Mouse (Mus musculus): Measurements from ENCODE around the gene Tmem128. TPM values are rescaled to one million over a fixed set of nuclear protein-coding genes. Genes with fewer than 3 reads are reported as not detected.

The Tmem128 gene
- polyA plus RNA-seq, 1 experiment from 2014 or later: 47.4 TPM

DNA sequence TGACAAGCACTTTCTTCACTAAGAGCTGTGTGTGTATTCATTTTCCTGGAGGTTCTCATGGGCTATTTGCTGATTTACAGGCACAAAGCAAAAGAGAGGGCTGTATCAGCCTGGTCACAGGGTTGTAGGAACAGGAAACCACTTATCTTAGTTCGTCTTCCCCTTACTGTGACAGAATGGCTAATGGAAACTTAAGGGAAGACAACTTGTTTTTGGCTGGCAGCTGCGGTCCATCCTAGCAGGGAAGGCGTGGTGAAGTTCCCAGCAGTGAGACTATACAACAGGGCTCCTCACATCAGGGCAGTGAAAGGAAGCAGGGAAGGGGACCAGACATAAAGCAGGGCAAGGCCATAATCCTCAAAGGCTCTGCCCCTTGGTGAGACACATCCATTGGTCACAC lies 4.3 kb upstream of the Tmem128 start:
- ATAC-seq (ENCODE audit: extremely low read depth, insufficient number of reproducible peaks, low FRiP score, low TSS enrichment): no peak
- Histone ChIP-seq H3K36me3 (no peaks in the 10 kb centered on the region), H3K4me3 (no peak overlapping the region), H3K9ac (no peak overlapping the region), H3K27ac (replicated peaks) (peak overlapping the region; percentile 63), H3K4me2 (no peak overlapping the region), H3K27me3 (replicated peaks) (peaks cover 11% of the 10 kb centered on the region; the same call in 1 of the 2 replicates), H3K9me3 (0 out of 2 replicates have a peak, but pooled peaks cover 3% of the 10 kb centered on the region), H3K4me1 (peaks cover 2% of the 10 kb centered on the region)
- 46% methylated on average over 3 of the region's 3 CpGs for WGBS

DNA sequence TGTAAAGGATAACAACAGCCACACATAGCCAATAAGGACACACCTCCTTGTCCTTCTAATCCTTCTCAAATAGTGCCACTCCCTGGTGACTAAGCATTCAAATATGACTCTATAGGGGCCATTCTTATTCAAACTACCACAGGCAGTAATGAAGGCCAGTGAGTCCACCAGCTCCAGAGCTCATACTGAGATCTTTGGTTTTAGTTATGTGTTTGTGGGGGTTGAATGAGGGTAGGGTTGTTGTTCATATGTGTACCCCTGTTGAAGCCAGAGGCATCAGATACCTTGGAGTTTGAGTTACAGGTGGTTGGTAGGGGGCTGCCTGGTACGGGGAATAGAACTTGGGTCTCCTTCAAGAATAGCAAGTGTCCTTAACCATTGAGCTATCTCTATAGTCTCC lies 3.4 kb upstream of the Tmem128 start:
- no peak overlapping the region for H3K4me3 ChIP-seq
- no peak overlapping the region for H3K4me2 ChIP-seq
- 0 out of 2 replicates have a peak, but pooled peaks cover 3% of the 10 kb centered on the region for H3K9me3 ChIP-seq
- WGBS: 72% methylated on average over 1 of the region's 1 CpGs
- H3K27me3 ChIP-seq (replicated peaks): peaks cover 11% of the 10 kb centered on the region; the same call in 1 of the 2 replicates
- no peak overlapping the region for H3K27ac ChIP-seq (replicated peaks)
- H3K36me3 ChIP-seq: no peaks in the 10 kb centered on the region
- no peak for ATAC-seq (ENCODE audit: extremely low read depth, insufficient number of reproducible peaks, low FRiP score, low TSS enrichment)
- H3K4me1 ChIP-seq: peaks cover 10% of the 10 kb centered on the region
- H3K9ac ChIP-seq: no peak overlapping the region

DNA sequence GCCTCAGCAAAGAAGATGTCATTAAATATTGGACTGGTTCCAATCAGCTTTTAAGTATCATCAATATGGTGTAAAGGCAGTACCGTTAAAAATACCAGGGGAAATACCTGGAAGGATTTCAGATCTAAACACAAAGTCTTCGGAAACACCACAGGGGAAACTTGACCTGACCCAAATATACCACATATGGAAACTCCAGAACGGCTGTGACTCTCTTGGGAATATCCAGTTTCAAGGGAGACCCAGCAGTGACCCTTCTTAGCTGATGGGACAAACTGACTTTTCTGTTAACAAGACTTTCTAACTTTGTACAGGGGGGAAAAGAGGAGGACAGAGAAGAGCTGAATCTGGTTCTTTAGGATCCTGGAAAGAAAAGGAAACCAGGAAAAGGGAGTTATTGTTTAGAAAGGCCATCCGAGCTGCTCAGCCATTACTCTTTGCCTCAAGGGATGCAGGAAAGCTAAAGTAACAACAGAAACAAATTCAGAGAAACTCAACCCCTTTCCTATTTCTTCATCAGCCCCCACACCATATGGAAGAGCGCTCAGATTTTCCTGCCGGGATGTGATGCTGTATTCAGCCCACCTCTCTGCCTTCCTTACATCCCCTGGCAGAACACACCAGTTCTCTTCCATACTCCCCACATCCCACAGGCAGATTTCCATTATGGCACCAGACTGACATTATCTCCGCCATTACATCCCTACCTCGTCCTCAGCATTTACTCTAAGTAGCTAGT lies 1.8 kb upstream of the Tmem128 start:
- H3K27ac ChIP-seq (replicated peaks): no peak overlapping the region
- no peak overlapping the region for H3K4me3 ChIP-seq
- H3K9ac ChIP-seq: no peak overlapping the region
- H3K36me3 ChIP-seq: peaks cover 16% of the 10 kb centered on the region
- ATAC-seq (ENCODE audit: extremely low read depth, insufficient number of reproducible peaks, low FRiP score, low TSS enrichment): no peak
- peaks cover 11% of the 10 kb centered on the region; the same call in 1 of the 2 replicates for H3K27me3 ChIP-seq (replicated peaks)
- 76% methylated on average over 8 of the region's 8 CpGs for WGBS
- 0 out of 2 replicates have a peak, but pooled peaks cover 3% of the 10 kb centered on the region for H3K9me3 ChIP-seq
- peaks cover 10% of the 10 kb centered on the region for H3K4me1 ChIP-seq
- H3K4me2 ChIP-seq: no peak overlapping the region

DNA sequence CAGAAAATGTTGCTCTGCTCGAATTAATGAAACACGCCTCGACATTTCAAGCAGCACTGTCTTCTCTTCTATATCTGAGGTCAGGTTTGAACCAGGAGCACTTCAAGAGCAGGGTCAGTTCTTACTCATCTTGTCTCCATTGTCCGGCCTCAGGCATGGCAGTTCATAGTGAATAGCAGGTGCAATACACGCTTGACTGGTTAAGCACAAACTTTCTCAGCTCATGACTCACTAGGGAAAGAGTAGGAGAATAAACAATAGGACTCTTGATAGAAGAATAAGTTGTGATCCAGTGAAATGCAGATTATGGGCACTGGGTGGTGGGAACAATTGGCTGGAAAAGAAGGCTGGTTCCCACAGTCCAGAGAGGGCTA lies 1.2 kb upstream of the Tmem128 start:
- no peak overlapping the region for H3K4me2 ChIP-seq
- H3K9me3 ChIP-seq: 0 out of 2 replicates have a peak, but pooled peaks cover 3% of the 10 kb centered on the region
- peaks cover 10% of the 10 kb centered on the region for H3K4me1 ChIP-seq
- peaks cover 11% of the 10 kb centered on the region; the same call in 1 of the 2 replicates for H3K27me3 ChIP-seq (replicated peaks)
- H3K4me3 ChIP-seq: no peak overlapping the region
- H3K36me3 ChIP-seq: peaks cover 21% of the 10 kb centered on the region
- no peak overlapping the region for H3K9ac ChIP-seq
- ATAC-seq (ENCODE audit: extremely low read depth, insufficient number of reproducible peaks, low FRiP score, low TSS enrichment): no peak
- H3K27ac ChIP-seq (replicated peaks): no peak overlapping the region
- WGBS: 75% methylated on average over 5 of the region's 5 CpGs

- peak overlapping the region; percentile 92 for H3K27ac ChIP-seq (replicated peaks)
- peaks cover 11% of the 10 kb centered on the region; the same call in 1 of the 2 replicates for H3K27me3 ChIP-seq (replicated peaks)
- no peak for ATAC-seq (ENCODE audit: extremely low read depth, insufficient number of reproducible peaks, low FRiP score, low TSS enrichment)
- H3K4me2 ChIP-seq: peak overlapping the region; percentile 90
- peaks cover 10% of the 10 kb centered on the region for H3K4me1 ChIP-seq
- 0 out of 2 replicates have a peak, but pooled peaks cover 3% of the 10 kb centered on the region for H3K9me3 ChIP-seq
- 37% methylated on average over 9 of the region's 9 CpGs for whole genome bisulfite sequencing
- peak overlapping the region; percentile 94 for H3K4me3 ChIP-seq
- H3K9ac ChIP-seq: peak overlapping the region; percentile 89
- H3K36me3 ChIP-seq: peaks cover 30% of the 10 kb centered on the region
These were observed 404 bp upstream of the Tmem128 start for GRCm38 (mm10) chr5:38259455-38260106.

GRCm38 (mm10) chr5:38270942-38271341 lies 11.0 kb downstream of the Tmem128 start:
- H3K9ac ChIP-seq: no peak overlapping the region
- WGBS: 78% methylated on average over 3 of the region's 3 CpGs

DNA sequence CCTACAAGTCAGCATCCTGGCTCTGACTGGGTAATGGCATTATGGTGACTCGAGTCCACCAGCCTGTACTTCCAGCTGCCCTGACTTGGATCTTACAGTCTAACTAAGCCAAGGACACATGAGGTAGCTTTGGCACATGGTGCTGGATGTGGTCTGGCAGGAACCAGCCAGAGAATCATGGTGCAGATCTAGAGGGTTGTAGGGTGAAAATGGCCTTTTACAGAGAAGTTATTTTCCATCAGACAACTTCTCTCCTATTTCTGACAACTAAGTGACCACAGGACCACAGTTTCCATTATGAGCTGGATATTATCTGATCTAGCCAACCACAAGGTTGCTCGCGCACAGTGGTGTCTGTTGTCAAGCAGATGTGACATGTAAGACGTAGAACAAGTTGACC lies 13.8 kb downstream of the Tmem128 start:
- H3K27me3 ChIP-seq (replicated peaks): peaks cover 58% of the 10 kb centered on the region
- ATAC-seq (ENCODE audit: extremely low read depth, insufficient number of reproducible peaks, low FRiP score, low TSS enrichment): no peak
- 80% methylated on average over 4 of the region's 4 CpGs for WGBS

More at GRCm38 (mm10) chr5:38270942-38271341, 11.0 kb downstream of the Tmem128 start:
- no peaks in the 10 kb centered on the region for H3K4me1 ChIP-seq
- no peak overlapping the region for H3K4me2 ChIP-seq
- H3K27me3 ChIP-seq (replicated peaks): peaks cover 29% of the 10 kb centered on the region
- no peak for ATAC-seq (ENCODE audit: extremely low read depth, insufficient number of reproducible peaks, low FRiP score, low TSS enrichment)
- H3K9me3 ChIP-seq: no peaks in the 10 kb centered on the region
- no peak overlapping the region for H3K27ac ChIP-seq (replicated peaks)
- no peak overlapping the region for H3K4me3 ChIP-seq
- peaks cover 53% of the 10 kb centered on the region for H3K36me3 ChIP-seq

DNA sequence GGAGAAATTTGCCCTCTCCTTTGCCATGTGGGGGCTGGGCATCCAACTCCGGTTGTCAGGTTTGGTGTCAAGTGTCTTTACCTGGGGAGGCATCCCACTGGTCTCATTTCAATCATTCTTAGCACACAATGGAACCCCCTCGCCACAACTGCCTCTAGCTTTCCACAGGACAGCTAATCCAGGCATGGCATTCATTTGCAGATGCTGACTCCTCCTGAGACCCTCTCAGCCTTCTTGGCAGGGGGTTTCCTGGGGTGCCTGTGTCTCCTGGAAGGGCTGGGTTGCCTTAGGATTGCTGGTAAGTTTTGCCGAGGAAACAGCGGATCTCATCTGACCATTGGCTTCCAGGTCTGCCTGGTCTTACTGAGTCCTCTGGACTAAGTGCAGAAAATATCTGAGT lies 15.8 kb downstream of the Tmem128 start, which contains the start of gene Otop1:
Gene Otop1, plus strand, starts transcription at position 202 of the 400 bp plus-strand sequence.
- Histone ChIP-seq H3K4me2 (peak within 1 kb of the TSS; percentile 62), H3K4me3 (peak within 1 kb of the TSS; percentile 40), H3K27me3 (replicated peaks) (peaks cover 77% of the 10 kb centered on the region), H3K9ac (no peak within 1 kb of the TSS), H3K27ac (replicated peaks) (no peak within 1 kb of the TSS), H3K4me1 (peaks cover 19% of the 10 kb centered on the region), H3K9me3 (no peaks in the 10 kb centered on the region), H3K36me3 (peaks cover 11% of the 10 kb centered on the region)
- WGBS: 5% methylated on average over 4 of the region's 4 CpGs
- ATAC-seq (ENCODE audit: extremely low read depth, insufficient number of reproducible peaks, low FRiP score, low TSS enrichment): no peak

More for the DNA sequence above, 13.8 kb downstream of the Tmem128 start:
- no peaks in the 10 kb centered on the region for H3K9me3 ChIP-seq
- H3K27ac ChIP-seq (replicated peaks): no peak overlapping the region
- H3K4me3 ChIP-seq: no peak overlapping the region
- peaks cover 19% of the 10 kb centered on the region for H3K4me1 ChIP-seq
- no peak overlapping the region for H3K4me2 ChIP-seq
- H3K9ac ChIP-seq: no peak overlapping the region
- peaks cover 27% of the 10 kb centered on the region for H3K36me3 ChIP-seq

GRCm38 (mm10) chr5:38276451-38276850 lies 16.5 kb downstream of the Tmem128 start:
- Histone ChIP-seq H3K36me3 (peaks cover 4% of the 10 kb centered on the region), H3K4me3 (peak overlapping the region; percentile 40), H3K4me2 (peak overlapping the region; percentile 62), H3K9ac (no peak overlapping the region), H3K27me3 (replicated peaks) (peaks cover 82% of the 10 kb centered on the region), H3K27ac (replicated peaks) (no peak overlapping the region), H3K4me1 (peaks cover 19% of the 10 kb centered on the region), H3K9me3 (no peaks in the 10 kb centered on the region)
- WGBS: 3% methylated on average over 19 of the region's 19 CpGs
- ATAC-seq (ENCODE audit: extremely low read depth, insufficient number of reproducible peaks, low FRiP score, low TSS enrichment): no peak

- no peak overlapping the region for H3K27ac ChIP-seq (replicated peaks)
- H3K36me3 ChIP-seq: no peaks in the 10 kb centered on the region
- 0 out of 2 replicates have a peak overlapping the region, but pooled peaks have one; percentile 50 for H3K9ac ChIP-seq
- peak overlapping the region; percentile 62 for H3K4me2 ChIP-seq
- 3% methylated on average over 65 of the region's 65 CpGs for WGBS
- no peak for ATAC-seq (ENCODE audit: extremely low read depth, insufficient number of reproducible peaks, low FRiP score, low TSS enrichment)
- H3K27me3 ChIP-seq (replicated peaks): peaks cover 82% of the 10 kb centered on the region
- peaks cover 19% of the 10 kb centered on the region for H3K4me1 ChIP-seq
- H3K9me3 ChIP-seq: no peaks in the 10 kb centered on the region
- H3K4me3 ChIP-seq: peak overlapping the region; percentile 40
These were observed 17.3 kb downstream of the Tmem128 start for GRCm38 (mm10) chr5:38277098-38277866.

Measured in heart, embryonic 13.5 days (tissue).